Mouse (Mus musculus): Measurements from ENCODE around the gene Ino80d.

DNA sequence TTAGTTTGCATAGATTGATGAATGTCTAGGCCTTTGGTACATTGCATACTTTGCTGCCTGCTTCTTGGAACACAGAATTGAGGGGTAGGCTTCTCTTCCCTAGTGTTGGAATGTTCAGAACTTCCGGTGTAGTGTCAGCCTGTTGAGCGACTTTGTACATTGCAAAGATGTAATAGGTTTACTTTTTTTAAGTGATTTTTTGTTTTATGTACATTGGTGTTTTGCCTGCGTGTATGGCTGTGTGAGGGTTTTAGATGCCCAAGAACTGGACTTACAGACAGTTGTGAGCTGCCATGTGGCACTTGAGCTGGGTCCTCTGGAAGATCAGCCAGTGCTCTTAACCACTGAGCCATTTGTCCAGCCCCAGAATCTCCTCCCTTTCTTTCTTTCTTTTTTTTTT, 1.1 kb upstream of the Ino80d start:
- TF ChIP-seq CTCF (IDR thresholded peaks at IDR 0.05; ENCODE audit: control insufficient read depth, insufficient read depth, insufficient read length) (no peak), USF1 (IDR thresholded peaks at IDR 0.05; ENCODE audit: low read depth) (no peak), MAX (IDR thresholded peaks at IDR 0.05) (no peak)

Measured in C2C12 (cell line).